Mouse (Mus musculus): ENCODE data around the gene Nwd2.

Nwd2 gene

GRCm38 (mm10) chr5:63755938-63756337 is 107.0 kb downstream of the Nwd2 start:
- no peak for DNase-seq (ENCODE audit: low spot score)

DNA sequence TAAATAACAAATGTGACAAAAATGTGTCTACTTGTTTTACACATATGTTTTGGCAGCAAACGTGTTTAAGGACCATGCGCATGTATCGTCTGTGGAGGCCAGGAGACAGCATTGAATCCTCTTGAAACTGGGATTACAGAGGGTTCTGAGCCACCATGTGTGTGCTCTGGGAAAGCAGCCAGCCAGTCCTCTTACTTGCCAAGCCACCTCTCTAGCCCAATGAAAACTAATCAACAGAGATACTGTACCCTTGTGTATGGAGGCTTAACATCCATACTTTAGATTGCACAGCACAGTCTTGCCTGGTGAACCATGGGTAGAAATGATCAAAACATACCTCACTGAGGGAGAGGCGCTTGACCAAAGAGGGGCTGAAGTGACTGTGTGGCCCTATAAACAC is 117.0 kb downstream of the Nwd2 start:
- DNase-seq (ENCODE audit: low spot score) = no peak

GRCm38 (mm10) chr5:63766715-63767114 is 117.8 kb downstream of the Nwd2 start:
- DNase-seq (ENCODE audit: low spot score) = no peak

DNA sequence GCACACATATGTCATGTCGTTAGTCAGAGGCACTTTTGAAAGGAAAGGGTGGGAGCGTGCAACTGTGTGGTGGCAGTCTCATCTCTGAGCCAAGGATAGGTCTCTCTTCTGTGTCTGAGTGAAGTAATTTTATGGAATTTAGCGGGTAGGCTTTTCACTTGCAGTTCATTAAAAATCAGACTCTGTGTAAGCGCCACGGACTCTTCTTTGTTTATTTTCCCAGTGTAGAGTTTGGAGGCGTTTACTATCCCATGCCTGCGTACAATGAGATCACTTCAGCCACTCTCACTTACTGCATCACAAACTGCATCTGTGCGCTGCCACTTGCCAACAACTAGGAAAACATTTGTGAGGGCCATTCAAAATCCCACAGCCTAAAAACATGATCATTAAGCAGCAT is 118.6 kb downstream of the Nwd2 start:
- no peak for DNase-seq (ENCODE audit: low spot score)

DNA sequence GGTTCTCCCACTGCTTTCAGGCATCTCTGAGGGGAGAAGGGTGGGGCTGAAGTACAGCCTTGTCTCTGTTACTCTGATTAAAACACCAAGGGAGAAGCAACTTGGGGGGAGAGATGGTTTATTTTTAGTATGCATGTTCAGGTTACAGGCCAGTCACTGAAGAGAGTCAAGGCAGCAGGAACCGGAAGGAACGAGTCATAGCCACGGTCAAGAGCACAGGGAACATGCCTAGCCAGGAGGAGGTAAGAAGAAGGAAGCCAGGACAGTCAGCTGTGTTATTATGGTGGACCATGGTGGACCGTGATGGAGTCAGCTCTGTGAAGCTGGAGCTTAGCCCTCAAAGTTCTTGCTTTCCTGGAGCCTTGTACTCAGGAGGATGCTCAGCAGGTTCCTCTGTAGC is 119.3 kb downstream of the Nwd2 start:
- no peak for DNase-seq (ENCODE audit: low spot score)

DNA sequence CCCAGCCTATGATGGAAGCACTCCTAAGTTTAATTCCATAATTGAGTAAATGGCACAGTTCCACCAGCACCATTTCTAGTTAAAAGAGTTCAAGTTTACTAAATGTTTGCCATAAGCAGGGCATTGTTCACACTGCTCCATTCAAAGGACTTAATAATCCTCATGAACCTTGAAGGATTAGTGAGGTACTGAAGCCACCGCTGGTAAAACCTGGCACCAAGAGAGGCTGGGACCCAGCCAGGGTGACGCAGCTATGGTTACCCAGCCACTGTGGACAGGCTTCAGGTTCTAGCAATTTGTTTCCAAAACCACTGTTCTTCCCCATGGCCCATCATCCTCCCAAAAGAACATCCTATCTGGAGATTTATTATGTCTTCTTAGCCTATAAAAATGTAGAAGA is 124.1 kb downstream of the Nwd2 start:
- no peak for DNase-seq (ENCODE audit: low spot score)

DNA sequence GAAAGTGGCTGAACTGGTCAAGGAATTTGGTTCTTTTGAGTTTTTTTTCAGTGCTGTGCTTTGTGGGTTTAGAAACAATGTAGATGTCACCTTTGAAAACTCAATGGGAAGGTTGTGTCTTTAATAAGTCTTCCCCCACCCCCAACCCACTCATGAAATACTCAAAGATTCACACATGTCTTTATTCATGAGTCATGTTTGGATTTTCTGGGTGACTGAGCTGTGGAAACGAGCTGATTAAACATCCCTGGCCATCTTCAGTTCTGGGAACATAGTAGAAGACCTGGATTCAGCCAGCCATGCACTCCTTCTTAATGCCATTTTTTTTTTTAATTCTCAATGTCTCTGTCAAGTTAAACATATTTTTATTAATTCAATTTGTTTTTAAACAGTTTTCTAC is 124.7 kb downstream of the Nwd2 start:
- DNase-seq (ENCODE audit: low spot score) = no peak

GRCm38 (mm10) chr5:63788156-63788826 is 139.4 kb downstream of the Nwd2 start:
- no peak for DNase-seq (ENCODE audit: low spot score)

GRCm38 (mm10) chr5:63811819-63812508 is 163.1 kb downstream of the Nwd2 start, which contains the start of gene 0610040J01Rik:
0610040J01Rik (plus strand) TSS chr5:63812363.
- DNase-seq (ENCODE audit: low spot score) = peak; percentile 26

DNA sequence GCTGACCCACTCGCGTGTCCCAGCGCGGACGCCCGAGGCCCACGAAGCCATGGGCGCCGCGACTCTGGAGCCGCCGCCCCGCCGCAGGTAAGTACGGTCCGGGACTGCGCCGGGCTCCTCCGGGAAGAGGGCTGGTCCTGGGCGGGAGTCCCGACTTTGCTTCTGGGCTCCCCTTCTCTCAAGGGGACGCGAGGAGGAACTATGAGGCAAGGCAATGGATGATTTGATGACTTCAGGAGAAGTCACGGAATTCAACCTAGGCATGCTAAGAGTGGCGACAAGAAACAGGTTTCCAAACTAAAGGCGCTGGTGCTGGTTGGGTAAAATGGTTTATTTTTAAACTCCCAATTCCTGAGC is 163.6 kb downstream of the Nwd2 start:
- DNase-seq (ENCODE audit: low spot score) = no peak

GRCm38 (mm10) chr5:63816643-63817042 is 167.7 kb downstream of the Nwd2 start:
- no peak for DNase-seq (ENCODE audit: low spot score)

- DNase-seq (ENCODE audit: low spot score) = no peak
Observed at GRCm38 (mm10) chr5:63817270-63817669, 168.4 kb downstream of the Nwd2 start.

DNA sequence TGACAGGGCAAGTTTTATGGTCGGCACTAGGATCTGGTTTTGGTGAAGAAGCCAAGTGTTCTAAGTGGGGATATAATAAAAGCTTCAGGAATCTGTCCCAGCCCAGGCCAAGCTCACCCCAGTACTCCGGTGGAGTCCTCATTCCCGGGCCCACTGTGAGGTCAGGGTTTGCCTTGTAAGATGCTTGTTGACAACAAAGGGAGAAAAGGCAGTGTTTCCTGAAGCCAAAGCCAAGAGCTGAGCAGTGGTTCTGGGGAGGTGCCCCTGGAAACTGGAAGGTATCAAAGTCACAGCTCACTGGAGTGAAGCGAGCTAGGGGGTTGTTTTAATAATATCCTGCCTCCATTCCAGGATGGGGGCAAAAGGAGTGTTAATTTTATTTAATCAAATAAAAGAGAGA is 170.1 kb downstream of the Nwd2 start:
- DNase-seq (ENCODE audit: low spot score) = no peak

- no peak for DNase-seq (ENCODE audit: low spot score)
Observed at GRCm38 (mm10) chr5:63819519-63819918, 170.6 kb downstream of the Nwd2 start.

DNA sequence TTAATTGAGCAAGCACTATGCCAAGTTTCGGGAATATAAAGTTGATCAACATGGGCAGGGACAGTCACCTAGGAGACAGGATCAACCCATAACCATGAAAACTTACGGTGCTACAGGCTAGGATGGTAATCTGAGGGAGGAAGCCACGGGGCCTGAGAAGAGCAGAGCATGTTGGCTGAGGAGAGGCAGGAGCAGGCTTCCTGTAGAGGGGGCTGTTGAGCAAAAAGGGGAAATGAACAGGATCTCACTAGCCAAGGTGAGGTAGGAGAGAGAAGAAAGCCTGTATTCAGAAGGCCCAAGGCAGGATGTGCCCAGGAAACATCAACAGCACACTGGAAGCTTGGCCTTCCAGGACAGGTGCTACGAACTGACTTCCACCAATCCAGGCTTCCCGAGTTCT is 172.3 kb downstream of the Nwd2 start:
- no peak for DNase-seq (ENCODE audit: low spot score)

- DNase-seq (ENCODE audit: low spot score) = no peak
Observed at GRCm38 (mm10) chr5:63821860-63822259, 173.0 kb downstream of the Nwd2 start.

GRCm38 (mm10) chr5:63823362-63824332 is 174.7 kb downstream of the Nwd2 start:
- DNase-seq (ENCODE audit: low spot score) = no peak

GRCm38 (mm10) chr5:63824599-63825350 is 175.9 kb downstream of the Nwd2 start:
- no peak for DNase-seq (ENCODE audit: low spot score)

- no peak for DNase-seq (ENCODE audit: low spot score)
Observed at GRCm38 (mm10) chr5:63825881-63826280, 177.0 kb downstream of the Nwd2 start.

GRCm38 (mm10) chr5:63827006-63827405 is 178.1 kb downstream of the Nwd2 start:
- no peak for DNase-seq (ENCODE audit: low spot score)

GRCm38 (mm10) chr5:63827415-63828053 is 178.6 kb downstream of the Nwd2 start:
- DNase-seq (ENCODE audit: low spot score) = no peak

All from spleen, adult 12 weeks (tissue).